Mouse (Mus musculus): ENCODE measurements around the gene Plxnc1.

The Plxnc1 gene

DNA sequence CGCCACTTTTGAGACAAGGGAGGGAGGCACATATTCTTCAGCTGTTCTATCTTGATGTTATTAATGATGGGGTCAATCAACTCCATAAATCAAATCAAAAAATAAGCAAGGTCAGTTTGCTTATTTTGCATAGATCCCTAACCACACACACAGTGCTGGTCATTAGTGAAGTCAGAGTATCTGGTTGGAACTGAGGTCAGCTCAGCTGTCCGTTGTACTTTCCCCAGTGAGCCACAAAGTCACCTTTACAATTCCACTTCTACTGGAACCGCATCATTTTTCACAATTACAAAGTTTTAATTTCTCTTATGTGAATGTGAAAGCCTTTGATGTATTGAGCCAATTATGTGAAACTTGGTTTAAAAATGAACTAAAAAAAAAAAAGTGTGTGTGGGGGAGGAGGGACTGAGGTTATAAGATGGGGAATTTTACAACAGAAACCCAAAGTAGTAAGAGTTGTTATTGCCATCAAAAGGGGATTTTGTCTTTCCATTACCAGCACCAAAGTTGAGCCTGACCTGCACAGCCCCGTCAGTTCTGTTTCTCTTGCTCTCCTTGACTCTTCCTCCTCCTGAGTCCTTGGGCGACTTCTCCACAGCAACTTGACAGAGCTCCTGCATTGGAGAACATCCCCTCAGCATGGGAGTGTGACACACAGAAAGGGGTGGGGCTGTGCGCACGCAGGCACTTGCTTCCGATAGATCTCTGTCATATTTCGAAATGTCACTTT lies 80.3 kb downstream of the Plxnc1 start:
- no peak for DNase-seq

DNA sequence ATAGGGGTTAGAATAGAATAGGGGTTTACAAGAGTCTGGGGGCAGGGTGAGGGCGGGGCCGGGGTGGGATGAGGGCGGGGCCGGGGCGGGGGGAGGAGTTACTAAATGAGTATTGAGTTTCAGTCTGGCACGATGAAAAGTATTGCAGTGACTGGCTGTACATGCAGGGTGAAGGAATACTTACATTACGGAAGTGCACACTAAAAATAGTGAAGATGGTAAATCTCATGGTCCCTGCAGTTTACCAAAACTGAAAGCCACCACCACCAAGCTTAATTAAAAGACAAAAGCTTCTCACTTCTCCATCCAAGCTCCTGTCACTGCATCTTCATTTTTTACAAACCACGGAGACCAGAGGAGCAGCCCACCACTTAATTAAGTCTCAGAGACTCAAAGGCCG lies 81.4 kb downstream of the Plxnc1 start:
- no peak for DNase-seq

DNA sequence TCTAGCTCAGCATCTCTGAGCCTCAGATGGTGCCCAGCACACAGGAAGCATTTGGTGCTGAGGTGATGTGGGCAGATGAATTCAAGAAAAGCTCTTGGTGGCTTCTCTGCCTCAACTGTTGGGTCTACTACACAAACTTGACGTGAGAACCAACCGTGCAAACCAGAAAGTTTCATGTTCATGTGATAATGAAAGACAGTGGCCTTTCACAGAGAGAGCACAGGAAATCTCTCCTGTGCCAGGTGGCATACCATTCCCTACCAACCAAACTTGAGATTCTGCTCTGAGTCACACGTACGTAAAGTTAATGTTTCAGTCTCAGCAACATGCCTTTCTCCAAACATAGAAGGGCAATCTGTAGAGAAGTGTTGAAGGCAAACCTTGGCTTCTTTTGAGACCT lies 83.8 kb downstream of the Plxnc1 start:
- DNase-seq = no peak

DNA sequence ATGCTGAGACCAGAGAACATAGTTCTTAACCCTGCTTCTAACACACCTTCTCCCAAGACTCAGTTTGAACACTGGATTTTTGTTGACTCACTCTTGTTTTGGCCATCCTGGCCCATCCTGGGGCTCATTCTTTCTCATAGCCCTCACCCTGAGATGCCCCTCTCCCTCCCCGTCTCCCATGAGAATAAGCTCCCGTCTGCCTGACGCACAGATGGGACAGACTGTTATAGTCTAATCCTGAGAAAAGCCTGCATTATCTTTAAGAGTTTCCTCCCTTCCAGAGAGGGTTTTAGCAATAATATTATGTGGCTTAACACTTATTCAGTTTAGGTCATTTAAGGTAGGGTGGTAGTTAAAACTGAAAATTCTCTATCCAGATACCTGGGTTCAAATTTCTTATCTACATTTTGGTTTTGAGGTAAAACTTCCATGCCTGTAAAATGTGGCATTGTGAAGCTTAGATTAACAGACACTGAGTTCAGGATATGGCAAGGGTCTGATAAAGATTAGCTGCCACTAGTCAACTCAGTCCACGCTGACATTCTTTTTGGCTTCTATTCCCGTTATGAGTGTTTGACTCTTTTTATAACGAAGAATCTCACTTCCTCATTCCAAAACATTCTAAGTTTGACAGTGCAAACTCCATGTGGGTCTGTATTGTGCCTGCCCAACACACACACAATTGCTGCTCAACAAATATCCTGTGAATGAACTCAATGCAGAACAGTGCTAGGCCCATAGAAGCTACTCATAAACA lies 86.2 kb downstream of the Plxnc1 start:
- no peak for DNase-seq

DNA sequence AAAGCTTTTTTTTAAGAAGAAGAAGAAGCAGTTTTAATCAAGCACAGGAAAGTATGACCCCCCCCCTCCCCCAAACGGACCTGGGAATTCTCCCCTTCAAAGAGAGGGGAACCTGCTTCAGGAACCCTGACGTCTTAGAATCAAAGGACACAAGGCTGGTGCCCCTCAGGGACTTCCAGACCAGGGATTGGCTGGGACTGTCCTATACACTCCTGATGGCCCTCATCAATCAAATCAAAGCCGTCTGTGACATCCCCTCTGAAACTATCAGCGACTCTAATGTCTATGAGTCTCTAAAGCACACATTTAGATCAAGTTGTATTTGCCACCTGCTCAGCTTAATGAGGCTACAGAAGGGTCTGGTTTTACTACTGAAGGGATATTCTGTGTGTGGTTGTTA lies 94.1 kb downstream of the Plxnc1 start:
- no peak for DNase-seq

DNA sequence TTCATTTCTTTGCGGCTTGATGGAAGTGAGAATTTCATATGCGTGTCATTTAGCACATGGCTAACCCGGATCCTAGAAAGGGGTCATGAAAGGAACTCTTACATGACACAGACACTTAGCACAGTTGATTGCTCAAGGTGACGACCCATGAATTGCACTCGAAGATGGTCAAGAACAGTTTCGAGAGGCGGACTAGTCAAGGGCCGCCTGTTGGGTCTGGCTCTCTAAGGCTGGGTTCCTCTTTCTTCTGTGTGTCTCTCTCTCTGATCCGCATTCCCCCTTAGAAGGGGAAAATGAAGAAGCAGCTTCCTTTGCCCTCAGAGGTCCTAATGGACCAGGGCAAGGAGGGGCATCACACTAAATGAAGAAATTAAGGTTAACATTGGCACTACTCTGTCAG lies 94.7 kb downstream of the Plxnc1 start:
- no peak for DNase-seq

DNA sequence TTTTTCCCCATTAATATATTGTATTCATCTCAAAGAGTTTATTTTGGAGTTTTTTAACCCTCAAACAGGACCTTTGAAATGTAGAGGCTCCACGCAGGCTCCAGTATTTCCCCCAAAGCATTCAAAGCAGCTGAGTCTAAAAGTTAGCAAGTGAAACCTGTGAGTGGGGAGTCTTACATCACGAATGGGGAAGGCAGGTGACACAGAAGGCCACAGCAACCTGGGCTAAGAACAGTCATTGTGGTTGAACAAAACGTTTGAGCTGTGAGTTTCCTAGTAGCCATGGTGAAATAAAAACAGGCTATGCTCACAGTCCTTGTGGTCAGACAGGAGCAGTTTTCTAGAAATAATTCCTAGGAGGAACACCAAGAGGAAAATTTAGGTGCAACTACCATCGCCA lies 95.3 kb downstream of the Plxnc1 start:
- DNase-seq = no peak

DNA sequence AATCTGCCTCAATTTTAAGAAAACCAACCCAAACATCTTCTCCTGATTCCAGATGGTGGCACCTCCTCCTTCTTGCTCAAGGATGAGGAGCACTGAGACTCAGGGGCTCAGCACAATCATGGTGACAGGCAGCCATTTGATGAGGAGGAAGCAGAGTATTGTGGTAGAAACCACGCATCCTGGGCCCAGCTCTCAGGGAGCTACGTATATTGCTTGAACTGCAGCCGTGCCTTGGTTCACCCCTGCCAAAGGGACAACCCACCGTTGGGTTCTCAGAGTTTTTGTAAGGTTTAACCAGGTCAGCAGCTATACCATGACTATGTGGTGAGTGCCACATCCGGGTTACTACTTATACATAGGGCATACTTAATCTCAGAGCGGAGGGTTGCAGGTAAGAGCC lies 96.3 kb downstream of the Plxnc1 start:
- no peak for DNase-seq

DNA sequence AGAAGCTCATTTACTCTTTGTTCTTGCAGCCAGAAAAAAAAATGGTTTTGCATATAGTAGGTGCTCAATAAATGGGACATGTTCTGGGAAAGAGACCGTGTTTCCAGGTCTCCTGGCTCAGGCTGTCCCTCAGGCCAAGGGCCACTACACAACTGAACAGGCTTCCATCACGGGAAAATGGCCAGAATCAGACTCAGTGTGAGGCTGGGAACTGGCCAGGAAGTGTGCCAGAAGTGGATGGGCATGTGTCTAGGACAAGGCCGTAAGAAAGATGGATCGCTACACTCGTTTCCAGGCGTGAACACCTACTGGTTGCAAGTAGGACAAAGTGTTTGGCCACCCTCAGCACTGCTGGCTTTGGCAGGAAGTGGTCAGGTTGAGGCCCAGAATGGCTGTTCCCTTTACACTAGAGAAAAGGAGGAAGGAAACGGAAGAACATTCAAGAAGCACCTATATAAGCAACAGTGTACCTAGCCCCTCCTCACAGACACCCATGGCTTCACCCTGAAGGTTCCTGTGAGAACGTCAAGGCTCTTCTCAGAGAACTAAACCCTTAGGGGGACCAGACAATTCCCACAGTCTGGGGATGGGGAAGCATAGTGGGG lies 98.0 kb downstream of the Plxnc1 start:
- no peak for DNase-seq

DNA sequence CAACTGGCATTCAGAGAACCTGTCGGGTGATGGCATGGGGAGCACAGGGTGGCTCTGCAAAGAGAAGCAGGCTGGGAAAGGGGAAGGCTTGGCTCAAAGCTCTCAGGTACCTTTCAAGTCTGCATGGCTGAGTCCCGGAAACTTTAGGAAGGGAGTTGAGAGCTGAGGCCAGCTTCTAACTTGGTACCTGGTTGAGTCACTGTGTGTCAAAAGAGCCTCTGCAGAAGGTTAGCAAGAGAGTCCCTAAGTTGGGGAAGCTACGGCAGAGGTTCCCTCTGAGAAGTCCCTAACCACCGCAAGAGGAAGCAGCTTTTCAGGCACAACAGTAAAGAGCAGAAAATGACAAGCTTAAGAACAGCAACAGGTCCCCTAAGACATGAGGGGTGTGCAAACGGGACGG lies 99.9 kb downstream of the Plxnc1 start:
- no peak for DNase-seq

DNA sequence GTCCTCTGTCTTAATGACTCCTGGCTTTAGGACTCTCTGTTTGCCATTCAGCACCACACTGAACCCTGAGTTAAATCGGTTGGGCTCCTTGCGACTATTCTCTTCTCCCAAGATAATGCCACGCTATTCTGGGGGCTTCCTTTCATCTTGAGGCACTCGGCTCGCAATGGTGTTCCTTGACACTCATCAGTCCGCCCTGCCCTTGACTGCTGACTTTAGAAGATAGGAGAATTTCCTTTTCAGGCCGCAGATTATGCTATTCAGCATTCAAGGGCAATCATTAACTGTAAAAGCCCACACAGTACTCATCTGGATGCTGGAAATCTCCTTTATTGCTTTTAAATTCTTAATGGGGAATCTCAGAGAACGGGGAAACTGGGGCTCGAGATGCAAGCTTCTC lies 108.8 kb downstream of the Plxnc1 start:
- DNase-seq = no peak

DNA sequence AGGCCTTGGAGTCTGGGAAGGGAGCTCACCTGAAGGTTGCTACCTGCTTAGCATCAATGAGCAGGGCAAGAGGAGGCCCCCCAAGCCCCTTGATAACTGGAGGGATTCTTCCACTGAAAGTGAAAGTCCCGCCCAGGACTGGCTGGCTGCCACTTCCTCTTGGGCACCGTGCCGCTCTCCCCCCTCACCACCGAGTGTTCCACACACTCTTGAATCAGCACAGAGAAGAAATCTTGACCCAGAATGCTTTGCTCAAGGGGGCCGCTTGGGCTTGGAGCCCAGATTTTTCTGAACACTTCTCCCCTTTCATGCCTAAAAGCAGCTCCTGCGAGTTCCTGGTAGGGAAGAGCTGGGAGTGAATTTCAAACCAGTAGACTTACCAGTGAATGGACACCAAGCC lies 115.2 kb downstream of the Plxnc1 start:
- DNase-seq = peak; percentile 48

DNA sequence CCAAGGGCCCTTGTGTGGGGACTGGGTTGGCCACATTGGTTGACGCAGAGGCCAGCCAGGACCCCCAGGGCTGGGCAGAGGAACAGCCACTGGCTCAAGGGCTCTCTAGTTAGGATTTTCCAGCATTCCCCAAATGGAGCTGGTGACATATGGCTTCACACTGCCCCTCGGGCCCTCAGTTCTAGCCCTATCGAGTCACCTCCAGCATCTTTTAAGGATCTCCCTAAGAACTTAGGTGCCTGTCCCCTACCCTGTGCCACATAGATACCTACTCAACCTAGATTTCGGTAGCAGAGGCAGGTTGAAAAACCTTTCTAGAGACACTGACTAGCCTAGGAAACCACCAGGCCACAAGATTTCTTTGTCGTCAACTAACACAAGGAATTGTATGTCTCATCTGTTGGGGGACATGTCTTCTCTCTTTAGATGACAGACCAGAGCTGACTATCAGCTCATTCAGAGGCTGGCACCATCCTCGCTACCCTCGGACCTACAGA lies 115.9 kb downstream of the Plxnc1 start:
- no peak for DNase-seq

DNA sequence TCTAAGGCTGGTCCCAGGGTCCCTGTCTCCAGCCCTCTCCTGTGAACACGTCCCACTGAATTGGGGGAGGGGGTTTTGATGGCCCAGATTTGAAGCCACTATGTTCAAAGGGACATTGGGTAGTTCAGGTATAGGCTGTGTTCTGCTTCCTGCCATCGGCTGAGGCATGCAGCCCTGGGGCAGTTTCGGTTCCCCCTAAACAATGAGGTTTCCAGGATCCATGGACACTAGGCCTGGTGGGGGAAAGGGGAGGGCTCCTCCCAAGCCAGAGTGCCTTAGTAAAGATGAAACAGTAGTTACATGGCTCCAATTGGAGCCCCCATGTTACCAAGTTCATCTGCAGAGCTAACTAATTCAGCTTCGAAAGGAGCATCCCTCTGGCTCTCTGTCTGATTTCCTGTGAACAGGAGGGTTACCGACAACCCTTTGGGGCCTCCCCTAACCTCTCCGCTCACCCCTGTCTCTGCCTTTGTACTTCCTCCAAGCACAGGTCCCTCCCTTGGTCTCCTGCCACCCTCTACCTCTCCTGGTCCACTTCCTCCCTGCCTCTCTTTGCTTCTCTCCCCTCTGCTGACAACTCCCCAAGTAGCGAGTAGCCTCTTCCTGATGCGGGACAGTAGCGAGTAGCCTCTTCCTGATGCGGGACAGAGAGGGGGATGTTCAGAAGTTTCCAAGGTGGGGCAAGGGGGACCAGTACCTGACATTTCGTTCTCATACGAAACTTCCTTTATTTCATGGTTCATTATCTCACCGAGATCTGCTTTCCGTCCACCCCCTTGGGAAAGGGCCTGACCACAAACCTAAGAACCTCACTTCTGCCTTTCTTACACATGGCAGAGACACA lies 116.5 kb downstream of the Plxnc1 start:
- no peak for DNase-seq

DNA sequence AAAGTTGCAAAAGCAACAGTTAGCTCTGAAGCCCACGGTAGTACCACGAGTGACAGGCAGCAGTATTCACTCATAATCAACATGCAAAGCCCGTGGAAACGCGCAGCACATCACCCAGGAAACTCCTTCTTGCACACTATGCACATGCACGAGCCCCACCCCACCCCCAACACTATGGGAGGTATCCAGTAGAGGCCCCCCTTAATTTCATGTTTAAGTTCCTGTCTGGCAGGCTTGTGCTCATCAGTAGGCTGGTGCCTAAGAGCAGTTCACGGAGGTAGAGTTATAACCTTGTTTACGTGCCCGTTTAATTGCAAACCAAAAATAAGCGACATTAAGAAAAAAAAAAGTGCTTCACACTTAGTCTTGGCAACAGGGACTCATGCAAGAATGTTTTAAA lies 117.3 kb downstream of the Plxnc1 start:
- DNase-seq = no peak

DNA sequence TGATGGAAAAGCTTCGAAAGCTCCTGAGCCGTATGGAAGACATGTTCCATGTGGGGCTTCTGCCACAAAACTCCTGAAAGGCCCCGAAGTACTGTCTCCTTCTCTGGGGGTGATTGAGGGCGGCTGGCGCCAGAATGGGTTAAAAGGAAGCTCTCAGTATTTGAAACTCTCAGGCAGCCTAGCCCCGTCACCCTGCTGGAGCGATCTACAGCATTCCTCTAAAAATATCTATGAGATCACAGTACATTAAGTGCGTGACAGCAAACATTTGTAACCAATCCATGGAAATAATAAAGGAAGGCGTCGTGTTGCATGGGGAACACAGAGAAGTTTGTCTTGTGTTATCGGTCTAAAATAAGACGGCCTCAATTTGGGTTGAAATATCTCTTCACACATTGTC lies 118.2 kb downstream of the Plxnc1 start:
- no peak for DNase-seq

DNA sequence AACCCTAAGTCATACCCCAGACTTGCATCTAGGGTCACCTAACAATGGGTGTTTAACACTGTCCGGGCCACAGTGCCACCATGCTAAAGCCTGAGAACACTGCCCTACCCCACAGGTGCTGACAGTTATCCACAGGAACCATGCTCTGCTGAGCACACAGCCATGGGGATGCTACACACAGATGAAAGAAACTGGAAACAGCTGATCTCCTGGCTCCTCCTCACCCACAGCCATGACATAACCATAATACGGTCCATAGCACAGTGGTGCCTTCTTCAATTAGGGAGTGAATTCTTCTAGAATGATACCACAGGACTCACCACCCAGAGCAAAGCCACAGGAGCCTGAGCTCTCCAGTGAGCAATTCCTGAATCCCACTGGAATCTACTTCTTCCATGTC lies 118.7 kb downstream of the Plxnc1 start:
- no peak for DNase-seq

DNA sequence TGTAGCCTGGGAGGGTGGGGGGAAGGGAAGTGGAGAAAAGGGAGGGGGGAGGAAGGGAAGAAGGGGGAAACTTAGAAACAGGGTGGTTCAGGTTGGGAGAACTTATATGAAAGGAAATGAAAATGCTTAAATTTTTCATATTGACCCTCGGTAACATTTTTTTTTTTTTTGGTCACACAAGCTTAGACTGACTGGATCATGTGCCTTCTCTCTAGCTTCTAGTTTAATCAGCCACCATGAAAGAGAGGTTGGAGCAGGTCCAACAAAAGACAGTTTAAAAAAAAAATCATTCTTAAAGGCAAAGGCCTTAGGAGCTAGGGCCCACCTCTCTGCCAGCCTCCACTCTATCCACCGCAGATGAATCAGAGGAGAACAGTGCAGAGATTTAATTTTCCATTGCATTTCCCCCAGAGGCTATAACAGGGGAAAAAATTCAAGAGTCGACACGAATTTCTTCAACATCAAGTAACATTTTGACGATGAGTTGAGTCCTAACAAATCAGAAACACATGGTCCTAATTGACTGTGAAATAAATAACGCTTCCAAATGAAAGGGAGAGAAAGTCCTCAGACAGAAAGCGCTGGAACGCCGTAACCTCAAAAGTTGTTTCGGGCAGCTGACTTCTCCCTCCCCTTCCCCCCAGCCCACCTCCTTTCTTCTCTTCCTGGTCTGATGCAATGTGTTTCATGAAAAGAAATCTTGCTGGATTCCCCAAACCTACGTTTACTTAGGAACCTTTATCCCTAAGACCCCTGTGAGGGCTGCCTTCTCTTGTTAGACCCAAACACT lies 120.5 kb downstream of the Plxnc1 start:
- no peak for DNase-seq

DNA sequence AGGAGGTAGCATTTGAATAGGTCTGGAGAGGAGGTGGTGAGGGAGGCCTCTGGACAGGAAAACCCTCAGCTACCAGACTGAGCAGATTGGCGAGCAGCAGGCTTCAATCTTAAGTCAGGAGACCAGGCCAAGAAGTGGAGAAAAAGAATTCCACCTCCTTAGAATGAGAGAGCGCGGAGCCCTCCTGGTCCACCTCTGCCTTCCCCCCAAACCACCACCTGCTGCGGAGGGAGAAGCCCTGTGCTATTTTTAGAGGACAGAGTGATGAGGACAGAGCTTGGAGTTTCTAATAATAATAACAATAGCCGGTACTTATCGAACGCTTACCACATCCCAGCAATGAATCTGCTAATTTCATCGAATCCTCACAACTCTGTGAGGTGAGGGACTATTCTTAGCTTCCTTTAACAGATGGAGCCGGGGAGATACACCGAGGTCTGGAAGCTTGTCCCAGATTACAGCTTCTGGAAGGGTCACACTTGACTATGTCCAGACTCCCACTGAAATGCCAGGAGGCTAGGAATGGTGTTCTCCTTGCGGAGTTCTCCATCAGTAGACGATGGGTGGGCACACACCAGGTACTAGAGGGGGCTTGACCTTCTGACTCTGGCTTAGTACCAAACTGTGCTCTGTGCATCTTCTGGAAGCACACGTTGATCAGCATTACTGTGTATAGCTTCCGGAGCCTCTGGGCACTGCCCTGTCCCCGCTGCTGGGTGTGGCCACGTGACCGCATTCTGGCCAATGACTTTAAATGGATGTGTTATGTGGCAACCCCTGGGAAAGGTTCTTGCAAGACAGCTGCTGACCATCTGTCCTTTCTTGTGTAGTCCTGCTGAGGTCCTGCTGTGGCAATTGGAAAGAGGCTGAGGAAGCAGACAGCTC lies 125.6 kb downstream of the Plxnc1 start:
- DNase-seq = peak; percentile 48

DNA sequence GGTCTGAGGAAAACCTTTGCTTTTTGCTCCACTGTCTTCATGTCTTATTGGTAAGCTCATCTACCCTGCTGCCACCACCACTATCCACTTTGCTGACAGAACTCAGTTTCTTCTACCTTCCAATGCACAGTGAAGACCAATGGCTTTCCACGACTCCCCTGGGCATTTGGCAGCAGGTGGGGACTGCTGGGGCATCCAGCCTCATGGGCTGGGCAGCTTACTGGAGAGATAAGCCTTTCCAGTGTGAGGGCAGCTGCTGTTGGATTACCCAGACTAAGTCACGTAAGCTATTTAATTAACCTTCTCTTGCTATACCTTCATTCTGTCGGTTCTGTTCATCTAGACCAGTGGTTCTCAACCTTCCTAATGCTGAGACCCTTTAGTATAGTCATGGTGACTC lies 126.5 kb downstream of the Plxnc1 start:
- no peak for DNase-seq

Measured in cerebellum, adult 11-12 months (tissue).